Mouse (Mus musculus): ENCODE results near the gene Foxj3. TPM values are rescaled to one million over a fixed set of nuclear protein-coding genes. Genes with fewer than 3 reads are reported as not detected.
A peak's percentile ranks its signal among the peaks of the same experiment; 100 is the strongest.
"Not testable (repeated sequence)": the region's sequence is repeated elsewhere in the genome, so short reads cannot be mapped to it uniquely, and the experiment has no call there.

Gene Foxj3
- polyA plus RNA-seq, 1 experiment from 2014 or later: 30.9 TPM

GRCm38 (mm10) chr4:119626876-119627275 is 90.1 kb downstream of the Foxj3 start:
- H3K27me3 ChIP-seq (ENCODE audit: control insufficient read depth, insufficient read depth, low read length): no peaks in the 10 kb centered on the region
- no peaks in the 10 kb centered on the region for H3K9me3 ChIP-seq (ENCODE audit: control insufficient read depth, low read length)
- DNase-seq (ENCODE audit: low spot score) (no peak), ATAC-seq (replicated peaks; ENCODE audit: low FRiP score) (no peak)
- H3K9ac ChIP-seq (ENCODE audit: low read length): no peak overlapping the region
- WGBS: 75% methylated on average over 3 of the region's 3 CpGs
- H3K4me3 ChIP-seq (ENCODE audit: low read depth, low read length): no peak overlapping the region
- H3K4me2 ChIP-seq (ENCODE audit: low read depth, low read length, severe bottlenecking): no peak overlapping the region
- no peak overlapping the region for H3K27ac ChIP-seq (ENCODE audit: low read depth, low read length)
- no peaks in the 10 kb centered on the region for H3K4me1 ChIP-seq (replicated peaks; ENCODE audit: control insufficient read depth, insufficient read depth, low read length)
- no peaks in the 10 kb centered on the region for H3K36me3 ChIP-seq (ENCODE audit: control insufficient read depth, insufficient read depth, low read length)

GRCm38 (mm10) chr4:119627317-119627716 is 90.5 kb downstream of the Foxj3 start:
- H3K9ac ChIP-seq (ENCODE audit: low read length): no peak overlapping the region
- H3K36me3 ChIP-seq (ENCODE audit: control insufficient read depth, insufficient read depth, low read length): no peaks in the 10 kb centered on the region
- ATAC-seq (replicated peaks; ENCODE audit: low FRiP score): 0 out of 2 replicates have a peak, but pooled peaks have one; percentile 33
- 48% methylated on average over 4 of the region's 4 CpGs for WGBS
- DNase-seq (ENCODE audit: low spot score): no peak
- no peaks in the 10 kb centered on the region for H3K27me3 ChIP-seq (ENCODE audit: control insufficient read depth, insufficient read depth, low read length)
- no peaks in the 10 kb centered on the region for H3K9me3 ChIP-seq (ENCODE audit: control insufficient read depth, low read length)
- no peak overlapping the region for H3K4me2 ChIP-seq (ENCODE audit: low read depth, low read length, severe bottlenecking)
- H3K4me3 ChIP-seq (ENCODE audit: low read depth, low read length): no peak overlapping the region
- H3K4me1 ChIP-seq (replicated peaks; ENCODE audit: control insufficient read depth, insufficient read depth, low read length): no peaks in the 10 kb centered on the region
- H3K27ac ChIP-seq (ENCODE audit: low read depth, low read length): no peak overlapping the region

DNA sequence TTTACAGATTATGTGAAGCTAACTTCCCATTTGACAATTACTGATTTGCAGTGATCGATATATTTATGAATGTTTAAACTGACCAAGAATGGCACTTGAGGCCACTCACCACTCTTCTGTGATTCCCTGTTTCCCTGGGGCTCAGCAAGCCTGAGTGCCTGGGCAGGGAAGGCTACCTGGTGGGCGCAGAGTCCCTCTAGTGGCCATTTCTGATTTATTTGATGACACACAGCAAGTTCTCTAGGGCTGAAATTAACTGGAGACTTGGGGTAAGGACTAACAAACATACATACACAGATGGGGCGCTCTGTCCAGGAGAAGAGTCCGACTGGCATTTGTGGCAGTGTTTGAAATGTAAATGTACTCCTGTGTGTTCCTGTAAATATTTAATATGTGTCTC is 91.6 kb downstream of the Foxj3 start:
- not testable (repeated sequence) for H3K9ac ChIP-seq (ENCODE audit: low read length); H3K4me1 ChIP-seq (replicated peaks; ENCODE audit: control insufficient read depth, insufficient read depth, low read length); DNase-seq (ENCODE audit: low spot score); H3K36me3 ChIP-seq (ENCODE audit: control insufficient read depth, insufficient read depth, low read length); H3K4me2 ChIP-seq (ENCODE audit: low read depth, low read length, severe bottlenecking); H3K27me3 ChIP-seq (ENCODE audit: control insufficient read depth, insufficient read depth, low read length); H3K4me3 ChIP-seq (ENCODE audit: low read depth, low read length); H3K27ac ChIP-seq (ENCODE audit: low read depth, low read length); H3K9me3 ChIP-seq (ENCODE audit: control insufficient read depth, low read length)
- WGBS: 94% methylated on average over 3 of the region's 4 CpGs
- ATAC-seq (replicated peaks; ENCODE audit: low FRiP score): peak; percentile 52

GRCm38 (mm10) chr4:119631115-119631919 is 94.5 kb downstream of the Foxj3 start:
- DNase-seq (ENCODE audit: low spot score): peak; percentile 48
- WGBS: 83% methylated on average over 11 of the region's 11 CpGs

GRCm38 (mm10) chr4:119632721-119633120 is 95.9 kb downstream of the Foxj3 start:
- Histone ChIP-seq H3K27me3 (ENCODE audit: control insufficient read depth, insufficient read depth, low read length) (no peaks in the 10 kb centered on the region), H3K4me1 (replicated peaks; ENCODE audit: control insufficient read depth, insufficient read depth, low read length) (no peaks in the 10 kb centered on the region; the same call in 1 of the 2 replicates), H3K4me3 (ENCODE audit: low read depth, low read length) (no peak overlapping the region), H3K36me3 (ENCODE audit: control insufficient read depth, insufficient read depth, low read length) (no peaks in the 10 kb centered on the region), H3K27ac (ENCODE audit: low read depth, low read length) (no peak overlapping the region), H3K9me3 (ENCODE audit: control insufficient read depth, low read length) (no peaks in the 10 kb centered on the region), H3K9ac (ENCODE audit: low read length) (no peak overlapping the region), H3K4me2 (ENCODE audit: low read depth, low read length, severe bottlenecking) (no peak overlapping the region)
- no peak for ATAC-seq (replicated peaks; ENCODE audit: low FRiP score)
- 59% methylated on average over 7 of the region's 7 CpGs for WGBS
- no peak for DNase-seq (ENCODE audit: low spot score)

More at GRCm38 (mm10) chr4:119631115-119631919, 94.5 kb downstream of the Foxj3 start:
- no peaks in the 10 kb centered on the region for H3K27me3 ChIP-seq (ENCODE audit: control insufficient read depth, insufficient read depth, low read length)
- H3K9me3 ChIP-seq (ENCODE audit: control insufficient read depth, low read length): no peaks in the 10 kb centered on the region
- H3K4me1 ChIP-seq (replicated peaks; ENCODE audit: control insufficient read depth, insufficient read depth, low read length): no peaks in the 10 kb centered on the region; the same call in 1 of the 2 replicates
- H3K4me2 ChIP-seq (ENCODE audit: low read depth, low read length, severe bottlenecking): no peak overlapping the region
- no peak for ATAC-seq (replicated peaks; ENCODE audit: low FRiP score)
- H3K27ac ChIP-seq (ENCODE audit: low read depth, low read length): no peak overlapping the region
- no peak overlapping the region for H3K4me3 ChIP-seq (ENCODE audit: low read depth, low read length)
- H3K9ac ChIP-seq (ENCODE audit: low read length): no peak overlapping the region
- no peaks in the 10 kb centered on the region for H3K36me3 ChIP-seq (ENCODE audit: control insufficient read depth, insufficient read depth, low read length)

- 73% methylated on average over 7 of the region's 7 CpGs for WGBS
- DNase-seq (ENCODE audit: low spot score) (no peak), ATAC-seq (replicated peaks; ENCODE audit: low FRiP score) (no peak)
- no peaks in the 10 kb centered on the region for H3K9me3 ChIP-seq (ENCODE audit: control insufficient read depth, low read length)
- H3K4me3 ChIP-seq (ENCODE audit: low read depth, low read length): no peak overlapping the region
- no peak overlapping the region for H3K27ac ChIP-seq (ENCODE audit: low read depth, low read length)
- no peaks in the 10 kb centered on the region for H3K36me3 ChIP-seq (ENCODE audit: control insufficient read depth, insufficient read depth, low read length)
- no peaks in the 10 kb centered on the region; the same call in 1 of the 2 replicates for H3K4me1 ChIP-seq (replicated peaks; ENCODE audit: control insufficient read depth, insufficient read depth, low read length)
- H3K9ac ChIP-seq (ENCODE audit: low read length): no peak overlapping the region
- no peak overlapping the region for H3K4me2 ChIP-seq (ENCODE audit: low read depth, low read length, severe bottlenecking)
- no peaks in the 10 kb centered on the region for H3K27me3 ChIP-seq (ENCODE audit: control insufficient read depth, insufficient read depth, low read length)
Measured at GRCm38 (mm10) chr4:119633342-119633741, 96.5 kb downstream of the Foxj3 start.

DNA sequence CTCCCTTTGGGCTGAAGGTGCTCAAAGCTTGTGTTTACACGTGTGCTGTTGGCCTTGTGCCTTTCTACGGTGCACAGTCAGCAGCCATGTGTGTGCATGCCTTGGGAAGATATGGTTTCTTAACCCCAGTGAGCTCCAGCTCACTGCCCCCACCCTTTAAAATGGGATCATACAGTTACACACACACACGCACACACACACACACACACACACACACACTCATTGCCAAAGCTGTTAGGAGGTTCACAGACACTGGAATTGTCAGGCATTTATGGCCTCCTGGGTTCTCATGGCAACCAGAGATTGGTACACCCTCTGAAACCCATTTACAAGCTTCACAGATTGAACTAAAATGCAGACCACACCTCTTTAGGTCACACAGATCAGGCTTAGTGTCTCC is 97.1 kb downstream of the Foxj3 start:
- Histone ChIP-seq H3K27ac (ENCODE audit: low read depth, low read length) (no peak overlapping the region), H3K9me3 (ENCODE audit: control insufficient read depth, low read length) (no peaks in the 10 kb centered on the region), H3K9ac (ENCODE audit: low read length) (no peak overlapping the region), H3K36me3 (ENCODE audit: control insufficient read depth, insufficient read depth, low read length) (no peaks in the 10 kb centered on the region), H3K4me2 (ENCODE audit: low read depth, low read length, severe bottlenecking) (no peak overlapping the region), H3K4me1 (replicated peaks; ENCODE audit: control insufficient read depth, insufficient read depth, low read length) (no peaks in the 10 kb centered on the region; the same call in 1 of the 2 replicates), H3K4me3 (ENCODE audit: low read depth, low read length) (no peak overlapping the region), H3K27me3 (ENCODE audit: control insufficient read depth, insufficient read depth, low read length) (no peaks in the 10 kb centered on the region)
- ATAC-seq (replicated peaks; ENCODE audit: low FRiP score) (no peak), DNase-seq (ENCODE audit: low spot score) (no peak)
- 94% methylated on average over 3 of the region's 3 CpGs for WGBS

GRCm38 (mm10) chr4:119634908-119635660 is 98.3 kb downstream of the Foxj3 start:
- 78% methylated on average over 6 of the region's 6 CpGs for WGBS
- ATAC-seq (replicated peaks; ENCODE audit: low FRiP score) (no peak), DNase-seq (ENCODE audit: low spot score) (no peak)

More at GRCm38 (mm10) chr4:119634908-119635660, 98.3 kb downstream of the Foxj3 start:
- Histone ChIP-seq H3K4me2 (ENCODE audit: low read depth, low read length, severe bottlenecking) (no peak overlapping the region), H3K4me1 (replicated peaks; ENCODE audit: control insufficient read depth, insufficient read depth, low read length) (no peaks in the 10 kb centered on the region; the same call in 1 of the 2 replicates), H3K27ac (ENCODE audit: low read depth, low read length) (no peak overlapping the region), H3K27me3 (ENCODE audit: control insufficient read depth, insufficient read depth, low read length) (no peaks in the 10 kb centered on the region), H3K4me3 (ENCODE audit: low read depth, low read length) (no peak overlapping the region), H3K36me3 (ENCODE audit: control insufficient read depth, insufficient read depth, low read length) (no peaks in the 10 kb centered on the region), H3K9me3 (ENCODE audit: control insufficient read depth, low read length) (no peaks in the 10 kb centered on the region), H3K9ac (ENCODE audit: low read length) (no peak overlapping the region)

Data from forebrain, embryonic 11.5 days (tissue).